Mouse (Mus musculus) lung, adult 2 months (tissue): Measurements from ENCODE around the gene Plxna4. TPM values are rescaled to one million over a fixed set of nuclear protein-coding genes. Genes with fewer than 3 reads are reported as not detected.

Experiments used
- DNase-seq: peaks from one replicate; pipeline ENCODE4 v3.0.0; 2022
- H3K4me1 ChIP-seq: fragments of 200-500 bp; 2 replicates; pipeline ENCODE4 v1.6.1; 2011; ENCODE audit warnings: low read length; ENCODE audit not compliant: control insufficient read depth, insufficient read depth
- H3K4me3 ChIP-seq: fragments of 200-500 bp; replicated peaks from 2 replicates; pipeline ENCODE3; 2011; ENCODE audit warnings: low read depth, mild to moderate bottlenecking, control low read depth, low read length; ENCODE audit errors: extremely low read depth
- CTCF ChIP-seq: fragments of 200-500 bp; IDR thresholded peaks from 2 replicates; pipeline ENCODE4 v1.5.1; 2011; ENCODE audit warnings: mild to moderate bottlenecking, low read length, control low read depth; ENCODE audit not compliant: insufficient read depth
- POLR2A ChIP-seq: fragments of 200-500 bp; IDR thresholded peaks from 2 replicates; pipeline ENCODE4 v1.6.1; 2011; ENCODE audit warnings: low read depth, mild to moderate bottlenecking, control low read depth, low read length, borderline replicate concordance; ENCODE audit errors: extremely low read depth
- WGBS: fragments of 180-500 bp; shearing (Covaris S2); methylation state at CpG from one replicate; pipeline ENCODE4 v1.1.7; 2018; 5-methylcytosine and 5-hydroxymethylcytosine counted together
- polyA plus RNA-seq: library from polyadenylated mRNA; depleted of rRNA; stranded (reverse); fragments of >200 nt; gene quantifications from 2 replicates; pipeline ENCODE4 v1.2.3, GENCODE M21; 2012

The Plxna4 gene
- polyA plus RNA-seq, 1 experiment = 7.4 TPM

- TF ChIP-seq POLR2A = no peak
- no peak for TF ChIP-seq CTCF
- WGBS = 80% methylated on average over 7 of the region's 7 CpGs
- no peaks in the 10 kb centered on the region; the same call in 1 of the 2 replicates for H3K4me1 ChIP-seq
- no peak for DNase-seq
- H3K4me3 ChIP-seq = no peak overlapping the region
These were observed 262.1 kb downstream of the Plxna4 start for GRCm38 (mm10) chr6:32325851-32326250.

GRCm38 (mm10) chr6:32321187-32321586, 266.8 kb downstream of the Plxna4 start:
- no peak overlapping the region for H3K4me3 ChIP-seq
- 61% methylated on average over 3 of the region's 3 CpGs for WGBS
- no peak for TF ChIP-seq POLR2A
- no peak for TF ChIP-seq CTCF
- H3K4me1 ChIP-seq = no peaks in the 10 kb centered on the region; the same call in 1 of the 2 replicates
- no peak for DNase-seq

GRCm38 (mm10) chr6:32320254-32320653, 267.7 kb downstream of the Plxna4 start:
- 40% methylated on average over 3 of the region's 3 CpGs for WGBS
- H3K4me3 ChIP-seq = no peak overlapping the region
- DNase-seq = peak; percentile 24
- no peaks in the 10 kb centered on the region; the same call in 1 of the 2 replicates for H3K4me1 ChIP-seq
- TF ChIP-seq CTCF (peak; percentile 57), POLR2A (no peak)

GRCm38 (mm10) chr6:32317470-32317869, 270.5 kb downstream of the Plxna4 start:
- DNase-seq = no peak
- TF ChIP-seq POLR2A = no peak
- TF ChIP-seq CTCF = no peak
- H3K4me1 ChIP-seq = no peaks in the 10 kb centered on the region; the same call in 1 of the 2 replicates
- 80% methylated on average over 8 of the region's 8 CpGs for WGBS
- no peak overlapping the region for H3K4me3 ChIP-seq

- Histone ChIP-seq H3K4me1 (no peaks in the 10 kb centered on the region; the same call in 1 of the 2 replicates), H3K4me3 (no peak overlapping the region)
- no peak for DNase-seq
- no peak for TF ChIP-seq POLR2A
- TF ChIP-seq CTCF = no peak
- WGBS = 19% methylated on average over 6 of the region's 6 CpGs
These were observed 273.0 kb downstream of the Plxna4 start for GRCm38 (mm10) chr6:32315011-32315450.

- 91% methylated on average over 4 of the region's 4 CpGs for WGBS
- no peak for DNase-seq
- no peak overlapping the region for H3K4me3 ChIP-seq
- no peaks in the 10 kb centered on the region for H3K4me1 ChIP-seq
- no peak for TF ChIP-seq POLR2A
- TF ChIP-seq CTCF = no peak
These were observed 278.8 kb downstream of the Plxna4 start for GRCm38 (mm10) chr6:32309147-32309546.

- TF ChIP-seq POLR2A (no peak), CTCF (no peak)
- H3K4me1 ChIP-seq = no peaks in the 10 kb centered on the region
- 69% methylated on average over 2 of the region's 2 CpGs for WGBS
- DNase-seq = no peak
- H3K4me3 ChIP-seq = no peak overlapping the region
These were observed 287.4 kb downstream of the Plxna4 start for GRCm38 (mm10) chr6:32300611-32301010.

- no peak overlapping the region for H3K4me3 ChIP-seq
- peaks cover 2% of the 10 kb centered on the region; the same call in 1 of the 2 replicates for H3K4me1 ChIP-seq
- no peak for TF ChIP-seq CTCF
- no peak for TF ChIP-seq POLR2A
- DNase-seq = no peak
These were observed 306.5 kb downstream of the Plxna4 start for GRCm38 (mm10) chr6:32281457-32281856.

- 59% methylated on average over 2 of the region's 2 CpGs for WGBS
- Histone ChIP-seq H3K4me3 (no peak overlapping the region), H3K4me1 (peaks cover 2% of the 10 kb centered on the region; the same call in 1 of the 2 replicates)
- DNase-seq = no peak
- TF ChIP-seq CTCF (no peak), POLR2A (no peak)
These were observed 307.3 kb downstream of the Plxna4 start for GRCm38 (mm10) chr6:32280728-32281127.

- no peak for TF ChIP-seq POLR2A
- no peak for TF ChIP-seq CTCF
- peak; percentile 12 for DNase-seq
- 62% methylated on average over 4 of the region's 4 CpGs for WGBS
These were observed 316.5 kb downstream of the Plxna4 start for GRCm38 (mm10) chr6:32271463-32271862.

More at GRCm38 (mm10) chr6:32271463-32271862, 316.5 kb downstream of the Plxna4 start:
- Histone ChIP-seq H3K4me1 (0 out of 2 replicates have a peak, but pooled peaks cover 3% of the 10 kb centered on the region), H3K4me3 (no peak overlapping the region)
